Mouse (Mus musculus): Measurements from ENCODE around the gene Drc3. TPM values are rescaled to one million over a fixed set of nuclear protein-coding genes. Genes with fewer than 3 reads are reported as not detected.

Gene Drc3
- polyA plus RNA-seq, 1 experiment from 2014 or later: 16.8 TPM

- TF ChIP-seq CTCF (IDR thresholded peaks at IDR 0.05) (no peak), EP300 (IDR thresholded peaks at IDR 0.05) (no peak)
- no peaks in the 10 kb centered on the region for H3K9me3 ChIP-seq (ENCODE audit: low read length)
- H3K4me1 ChIP-seq (ENCODE audit: insufficient read depth, low read depth, low read length): peaks cover 9% of the 10 kb centered on the region; the same call in 1 of the 2 replicates
- peak within 1 kb of the TSS; percentile 91 for H3K4me2 ChIP-seq (replicated peaks; ENCODE audit: low read depth, low read length)
- peak within 1 kb of the TSS; percentile 72 for H3K9ac ChIP-seq (replicated peaks; ENCODE audit: low read depth)
- H3K27me3 ChIP-seq (replicated peaks; ENCODE audit: insufficient read depth, low read length): no peaks in the 10 kb centered on the region
- H3K36me3 ChIP-seq (ENCODE audit: insufficient read depth, low read length): no peaks in the 10 kb centered on the region
- peak within 1 kb of the TSS; percentile 87 for H3K4me3 ChIP-seq (ENCODE audit: low read depth, low read length)
- DNase-seq (ENCODE audit: low spot score): peak; percentile 99
- H3K27ac ChIP-seq (ENCODE audit: low read length): peak within 1 kb of the TSS; percentile 81
- peak; percentile 97 for ATAC-seq
- under 1% methylated on average over 41 of the region's 81 CpGs for WGBS
These were observed 64.0 kb downstream of the Drc3 start, which contains the start of gene Gid4 for GRCm38 (mm10) chr11:60416963-60417716. Gene Gid4 (plus strand): TSS chr11:60417145.

- Histone ChIP-seq H3K9me3 (ENCODE audit: low read length) (no peaks in the 10 kb centered on the region), H3K9ac (replicated peaks; ENCODE audit: low read depth) (peak within 1 kb of the TSS; percentile 72), H3K27ac (ENCODE audit: low read length) (peak within 1 kb of the TSS; percentile 81), H3K4me3 (ENCODE audit: low read depth, low read length) (peak within 1 kb of the TSS; percentile 87), H3K36me3 (ENCODE audit: insufficient read depth, low read length) (no peaks in the 10 kb centered on the region), H3K27me3 (replicated peaks; ENCODE audit: insufficient read depth, low read length) (no peaks in the 10 kb centered on the region), H3K4me2 (replicated peaks; ENCODE audit: low read depth, low read length) (peak within 1 kb of the TSS; percentile 91), H3K4me1 (ENCODE audit: insufficient read depth, low read depth, low read length) (peaks cover 9% of the 10 kb centered on the region; the same call in 1 of the 2 replicates)
- under 1% methylated on average over 27 of the region's 39 CpGs for WGBS
- DNase-seq (ENCODE audit: low spot score): peak; percentile 51
- TF ChIP-seq EP300 (IDR thresholded peaks at IDR 0.05) (no peak), CTCF (IDR thresholded peaks at IDR 0.05) (no peak)
- ATAC-seq: peak; percentile 22
These were observed 64.8 kb downstream of the Drc3 start, which contains the start of gene Atpaf2 for GRCm38 (mm10) chr11:60417717-60418472. Gene Atpaf2 (minus strand): TSS chr11:60418457.

GRCm38 (mm10) chr11:60418473-60418803, 65.3 kb downstream of the Drc3 start:
- DNase-seq (ENCODE audit: low spot score): peak; percentile 8
- Histone ChIP-seq H3K27ac (ENCODE audit: low read length) (no peak overlapping the region), H3K4me2 (replicated peaks; ENCODE audit: low read depth, low read length) (peak overlapping the region; percentile 91), H3K4me3 (ENCODE audit: low read depth, low read length) (peak overlapping the region; percentile 87), H3K4me1 (ENCODE audit: insufficient read depth, low read depth, low read length) (peaks cover 9% of the 10 kb centered on the region; the same call in 1 of the 2 replicates), H3K9ac (replicated peaks; ENCODE audit: low read depth) (peak overlapping the region; percentile 72), H3K27me3 (replicated peaks; ENCODE audit: insufficient read depth, low read length) (no peaks in the 10 kb centered on the region), H3K9me3 (ENCODE audit: low read length) (no peaks in the 10 kb centered on the region), H3K36me3 (ENCODE audit: insufficient read depth, low read length) (no peaks in the 10 kb centered on the region)
- 8% methylated on average over 6 of the region's 6 CpGs for WGBS
- TF ChIP-seq EP300 (IDR thresholded peaks at IDR 0.05): no peak
- TF ChIP-seq CTCF (IDR thresholded peaks at IDR 0.05): no peak
- ATAC-seq: no peak

DNA sequence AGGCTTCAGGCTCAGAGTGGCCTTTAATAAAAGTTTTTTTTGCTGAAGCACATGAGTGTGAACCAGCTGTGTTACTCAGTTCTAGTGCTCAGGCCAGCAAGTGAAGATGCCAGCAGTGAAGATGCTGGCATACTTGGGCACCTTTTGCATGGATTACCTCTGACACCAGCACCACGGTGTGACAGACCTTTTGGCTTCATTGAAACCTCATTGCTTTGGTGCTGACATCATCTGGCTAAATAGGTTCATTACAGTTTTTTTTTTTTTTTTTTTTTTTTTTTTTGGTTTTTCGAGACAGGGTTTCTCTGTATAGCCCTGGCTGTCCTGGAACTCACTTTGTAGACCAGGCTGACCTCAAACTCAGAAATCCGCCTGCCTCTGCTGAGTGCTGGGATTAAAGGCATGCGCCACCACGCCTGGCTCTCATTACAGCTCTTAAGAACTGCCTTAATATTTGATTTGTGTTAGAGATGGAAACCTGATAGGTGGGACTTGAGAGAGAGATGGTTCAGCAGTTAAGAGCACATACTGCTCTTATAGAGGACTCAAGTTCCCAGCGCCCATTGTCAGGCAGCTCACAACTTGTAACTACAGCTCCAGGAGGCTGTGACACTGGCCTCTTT, 69.0 kb downstream of the Drc3 start:
- TF ChIP-seq CTCF (IDR thresholded peaks at IDR 0.05): peak; percentile 16; the same call in 1 of the 2 replicates
- TF ChIP-seq EP300 (IDR thresholded peaks at IDR 0.05): no peak
- no peak overlapping the region for H3K4me2 ChIP-seq (replicated peaks; ENCODE audit: low read depth, low read length)
- H3K9ac ChIP-seq (replicated peaks; ENCODE audit: low read depth): no peak overlapping the region
- no peak for ATAC-seq
- H3K4me3 ChIP-seq (ENCODE audit: low read depth, low read length): no peak overlapping the region
- peaks cover 9% of the 10 kb centered on the region; the same call in 1 of the 2 replicates for H3K4me1 ChIP-seq (ENCODE audit: insufficient read depth, low read depth, low read length)
- H3K36me3 ChIP-seq (ENCODE audit: insufficient read depth, low read length): no peaks in the 10 kb centered on the region
- no peak for DNase-seq (ENCODE audit: low spot score)
- WGBS: 67% methylated on average over 5 of the region's 6 CpGs
- H3K27me3 ChIP-seq (replicated peaks; ENCODE audit: insufficient read depth, low read length): no peaks in the 10 kb centered on the region
- no peak overlapping the region for H3K27ac ChIP-seq (ENCODE audit: low read length)
- no peaks in the 10 kb centered on the region for H3K9me3 ChIP-seq (ENCODE audit: low read length)

GRCm38 (mm10) chr11:60423006-60423405, 69.9 kb downstream of the Drc3 start:
- peaks cover 9% of the 10 kb centered on the region; the same call in 1 of the 2 replicates for H3K4me1 ChIP-seq (ENCODE audit: insufficient read depth, low read depth, low read length)
- DNase-seq (ENCODE audit: low spot score): no peak
- H3K4me2 ChIP-seq (replicated peaks; ENCODE audit: low read depth, low read length): no peak overlapping the region
- H3K27me3 ChIP-seq (replicated peaks; ENCODE audit: insufficient read depth, low read length): no peaks in the 10 kb centered on the region
- no peak overlapping the region for H3K27ac ChIP-seq (ENCODE audit: low read length)
- no peaks in the 10 kb centered on the region for H3K9me3 ChIP-seq (ENCODE audit: low read length)
- 94% methylated on average over 1 of the region's 1 CpGs for WGBS
- TF ChIP-seq CTCF (IDR thresholded peaks at IDR 0.05) (no peak), EP300 (IDR thresholded peaks at IDR 0.05) (no peak)
- no peak for ATAC-seq
- H3K36me3 ChIP-seq (ENCODE audit: insufficient read depth, low read length): no peaks in the 10 kb centered on the region
- no peak overlapping the region for H3K4me3 ChIP-seq (ENCODE audit: low read depth, low read length)
- H3K9ac ChIP-seq (replicated peaks; ENCODE audit: low read depth): no peak overlapping the region

- Histone ChIP-seq H3K9ac (replicated peaks; ENCODE audit: low read depth) (no peak overlapping the region), H3K4me2 (replicated peaks; ENCODE audit: low read depth, low read length) (no peak overlapping the region), H3K36me3 (ENCODE audit: insufficient read depth, low read length) (no peaks in the 10 kb centered on the region), H3K4me3 (ENCODE audit: low read depth, low read length) (no peak overlapping the region), H3K4me1 (ENCODE audit: insufficient read depth, low read depth, low read length) (no peaks in the 10 kb centered on the region), H3K27me3 (replicated peaks; ENCODE audit: insufficient read depth, low read length) (no peaks in the 10 kb centered on the region), H3K27ac (ENCODE audit: low read length) (no peak overlapping the region), H3K9me3 (ENCODE audit: low read length) (no peaks in the 10 kb centered on the region)
- 79% methylated on average over 1 of the region's 1 CpGs for WGBS
- no peak for TF ChIP-seq CTCF (IDR thresholded peaks at IDR 0.05)
- no peak for TF ChIP-seq EP300 (IDR thresholded peaks at IDR 0.05)
- DNase-seq (ENCODE audit: low spot score): no peak
- ATAC-seq: no peak
These were observed 73.3 kb downstream of the Drc3 start for GRCm38 (mm10) chr11:60426417-60426816.
